Mouse (Mus musculus) frontal cortex, adult (tissue): ENCODE measurements around the gene Gm42791.

Experiments used
- ATAC-seq: cut with Nextera tagmentation; 2 replicates; pipeline ENCODE4 v1.9.2; 2017; ENCODE audit warnings: mild to moderate bottlenecking, moderate library complexity, mixed read lengths; ENCODE audit not compliant: low TSS enrichment

Gene Gm42791

GRCm38 (mm10) chr5:148954314-148955060 is 40.5 kb downstream of the Gm42791 start:
- ATAC-seq = 0 out of 2 replicates have a peak, but pooled peaks have one; percentile 41

GRCm38 (mm10) chr5:148953098-148953497 is 41.8 kb downstream of the Gm42791 start:
- no peak for ATAC-seq

DNA sequence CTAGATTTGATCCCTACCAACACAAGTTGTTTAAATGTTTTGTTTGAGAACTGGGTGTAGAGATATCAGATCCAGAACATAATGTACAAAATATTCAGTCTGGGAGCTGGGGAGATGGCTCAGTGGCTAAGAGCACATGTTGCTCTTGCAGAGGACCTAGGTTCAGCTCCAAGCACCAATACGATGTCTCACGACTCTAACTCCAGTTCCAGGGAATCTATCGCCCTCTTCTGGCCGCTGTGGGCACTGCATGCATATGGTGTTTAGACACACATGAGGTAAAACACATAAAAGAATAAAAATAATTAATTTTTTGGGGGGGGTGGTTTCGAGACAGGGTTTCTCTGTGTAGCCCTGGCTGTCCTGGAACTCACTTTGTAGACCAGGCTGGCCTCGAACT is 42.5 kb downstream of the Gm42791 start:
- no peak for ATAC-seq

- no peak for ATAC-seq
These were observed 43.6 kb downstream of the Gm42791 start for GRCm38 (mm10) chr5:148951360-148951759.

DNA sequence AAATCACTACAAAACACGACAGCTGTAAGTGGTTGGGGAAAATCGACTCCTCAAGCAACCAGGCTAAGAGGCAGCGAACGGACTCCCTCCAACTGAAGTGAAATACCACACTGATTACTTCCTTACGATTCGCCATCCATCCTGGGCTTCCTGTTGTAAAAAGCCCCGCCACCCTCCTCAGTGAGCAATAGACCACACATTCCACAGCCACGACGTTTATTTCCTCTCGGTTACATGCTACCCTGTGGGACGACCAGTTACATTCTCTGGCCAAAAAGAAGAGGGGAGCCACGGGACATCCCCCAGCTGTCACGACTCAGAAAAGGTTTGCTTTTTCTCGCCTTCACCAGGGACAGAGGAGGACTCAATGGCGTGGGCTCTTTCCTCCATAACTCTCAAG is 44.9 kb downstream of the Gm42791 start:
- ATAC-seq = no peak; the same call in 1 of the 2 replicates

DNA sequence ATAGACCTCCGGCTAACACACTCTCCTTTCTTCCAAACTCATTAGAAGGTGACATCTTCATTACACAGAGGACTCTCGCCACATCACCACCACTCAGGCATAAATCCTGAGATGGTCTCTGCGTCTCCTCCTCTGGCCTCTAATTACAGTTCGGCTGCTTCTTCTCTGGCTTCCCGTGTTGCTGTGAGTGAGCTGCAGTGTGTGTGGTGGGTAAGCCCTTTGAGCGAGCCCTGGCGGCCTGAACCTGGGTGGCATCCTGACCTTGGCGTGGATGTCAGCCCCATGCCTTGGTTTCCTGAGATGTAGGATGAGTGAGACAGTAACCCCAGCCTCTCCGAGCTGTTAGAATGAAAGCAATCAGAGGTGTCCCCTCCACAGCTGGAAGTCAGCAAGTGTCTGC is 46.4 kb downstream of the Gm42791 start:
- ATAC-seq = no peak

- no peak for ATAC-seq
These were observed 47.5 kb downstream of the Gm42791 start for GRCm38 (mm10) chr5:148947412-148947811.

GRCm38 (mm10) chr5:148946787-148947186 is 48.2 kb downstream of the Gm42791 start:
- ATAC-seq = no peak

- no peak for ATAC-seq
These were observed 49.2 kb downstream of the Gm42791 start for GRCm38 (mm10) chr5:148945735-148946134.

DNA sequence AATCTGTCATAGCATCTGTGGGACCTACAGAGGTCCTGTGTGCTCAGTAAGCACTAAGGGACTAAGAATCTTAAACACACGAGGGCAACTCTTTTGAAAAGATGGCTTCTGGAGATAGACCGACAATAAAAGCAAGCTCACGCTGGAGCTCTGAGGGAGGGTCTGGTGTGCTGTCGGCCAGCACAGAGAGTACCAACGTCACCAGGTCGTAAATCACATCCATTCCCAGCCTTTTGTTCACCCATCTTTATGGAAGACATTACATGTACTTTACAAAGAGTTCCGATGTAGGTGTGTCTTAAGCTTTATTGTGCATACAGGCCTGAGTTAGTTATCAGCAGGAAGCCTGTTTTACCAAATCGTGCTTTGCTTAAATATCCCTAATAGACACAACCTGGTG is 50.9 kb downstream of the Gm42791 start:
- no peak for ATAC-seq

DNA sequence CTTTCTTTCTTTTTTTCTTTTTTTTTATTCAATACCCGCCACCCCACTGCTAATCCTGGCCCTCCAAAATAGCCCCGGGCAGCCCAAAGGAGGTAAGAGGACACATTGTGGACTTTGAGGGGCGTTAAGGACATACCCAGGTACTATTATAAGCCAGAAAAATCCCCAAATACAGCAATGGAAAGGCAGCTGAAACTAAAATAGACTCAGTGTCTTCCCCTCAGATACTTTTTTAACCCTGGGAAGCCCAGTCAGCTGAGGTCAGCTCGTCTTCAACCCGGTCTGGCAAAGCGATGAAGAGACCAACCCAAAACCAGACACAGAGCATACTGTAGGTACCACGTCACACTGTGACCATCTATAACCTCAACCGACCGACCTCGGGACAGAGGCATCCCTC is 51.5 kb downstream of the Gm42791 start:
- ATAC-seq = no peak

GRCm38 (mm10) chr5:148942957-148943356 is 52.0 kb downstream of the Gm42791 start:
- ATAC-seq = no peak

GRCm38 (mm10) chr5:148942305-148942704 is 52.6 kb downstream of the Gm42791 start:
- ATAC-seq = no peak

DNA sequence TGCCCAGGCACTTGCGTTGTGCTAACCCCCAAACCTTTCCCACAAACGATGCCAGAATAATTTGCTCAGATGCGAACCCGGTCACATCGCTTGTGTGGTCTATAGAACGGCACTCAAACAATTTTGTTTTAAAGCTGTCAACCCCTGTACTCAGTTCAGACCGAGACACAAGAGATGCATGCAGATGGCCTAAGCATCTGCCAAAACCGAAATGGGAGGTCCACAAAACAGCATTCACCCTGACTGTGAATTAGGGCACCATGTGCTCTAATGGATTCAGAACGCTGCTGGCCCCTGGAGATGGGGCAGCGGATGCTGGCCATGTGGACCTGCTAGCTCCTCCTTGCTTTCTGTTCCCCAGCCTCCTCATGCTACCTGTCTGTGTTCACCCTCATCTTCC is 53.1 kb downstream of the Gm42791 start:
- ATAC-seq = no peak

DNA sequence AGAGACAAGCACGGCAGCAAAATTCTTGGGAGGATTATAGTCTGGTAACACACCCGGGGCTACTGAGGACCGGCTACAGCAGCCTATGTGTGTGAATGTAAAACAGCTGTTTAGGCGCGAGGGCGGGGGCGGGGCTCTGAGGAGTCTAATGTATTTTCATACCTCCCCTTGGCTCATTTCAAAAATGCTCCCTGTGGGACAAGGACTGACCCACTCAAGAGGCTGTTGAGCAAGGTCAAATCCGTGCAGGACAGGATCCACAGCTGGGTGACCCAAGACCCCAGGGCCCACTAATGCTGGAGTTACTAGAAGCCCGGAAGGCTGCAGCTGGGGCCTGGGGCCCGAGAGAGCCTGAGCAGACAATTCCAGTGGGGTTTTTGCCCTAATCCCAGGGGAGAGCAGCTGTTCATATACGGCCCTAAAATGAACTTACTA is 55.0 kb downstream of the Gm42791 start:
- ATAC-seq = no peak

DNA sequence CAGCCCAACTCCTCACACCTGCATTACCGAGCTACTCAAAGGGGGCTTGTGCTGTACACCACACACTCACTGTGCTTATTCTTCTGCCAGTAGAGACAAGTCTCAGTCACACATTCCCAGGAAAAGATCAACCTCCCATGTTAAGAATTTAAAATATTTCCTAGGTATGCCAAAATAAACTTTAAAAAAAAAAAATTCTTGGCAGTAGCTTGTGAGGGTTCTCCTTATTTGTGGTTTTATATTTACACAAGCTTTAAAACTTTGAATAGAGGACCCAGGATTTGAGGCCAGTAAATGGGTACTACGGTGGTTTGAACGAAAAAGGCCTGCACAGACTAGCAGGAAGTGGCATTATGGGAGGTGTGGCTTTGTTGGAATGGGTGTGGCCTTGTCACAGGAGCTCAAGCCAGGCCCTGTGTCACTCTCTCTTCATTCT is 58.4 kb downstream of the Gm42791 start:
- ATAC-seq = no peak

DNA sequence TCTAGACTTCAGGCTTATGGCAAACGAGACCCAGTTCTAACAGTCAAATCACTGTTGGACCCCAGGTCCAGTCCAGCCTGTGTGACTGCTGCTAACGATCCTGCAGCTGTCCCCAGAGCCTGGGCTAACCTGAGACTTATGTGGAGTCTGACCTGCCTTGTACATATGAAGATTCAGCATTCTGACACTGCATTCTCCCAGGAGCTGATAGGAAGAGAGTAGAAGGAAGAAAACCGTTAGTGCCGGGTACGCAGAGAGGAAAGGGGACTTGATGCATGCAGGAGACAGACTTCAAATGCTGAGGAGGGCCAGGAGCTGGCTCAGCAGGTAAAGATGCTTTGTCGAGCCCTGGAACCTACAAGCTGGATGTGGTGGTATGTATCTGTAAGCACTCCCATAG is 59.1 kb downstream of the Gm42791 start:
- ATAC-seq = no peak

GRCm38 (mm10) chr5:148935071-148935821 is 59.7 kb downstream of the Gm42791 start:
- no peak for ATAC-seq

DNA sequence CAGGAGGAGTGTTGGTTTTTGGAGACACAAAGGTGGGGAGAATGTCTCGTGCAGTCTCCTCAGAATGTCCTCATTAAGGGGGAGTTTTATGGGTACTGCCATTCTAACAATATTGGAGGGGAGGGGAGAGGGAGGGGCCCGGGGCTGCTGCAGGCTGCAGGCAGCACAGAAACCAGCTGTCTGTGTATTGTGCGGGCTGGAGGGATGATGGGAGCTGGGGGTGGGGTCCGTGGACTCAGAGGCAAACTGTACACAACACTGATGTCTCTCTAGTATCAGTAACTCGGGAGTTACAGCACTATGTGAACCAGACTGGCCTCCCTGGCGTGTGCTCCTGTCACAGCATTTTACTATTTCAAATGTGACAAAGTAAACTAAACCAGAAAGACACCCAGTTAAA is 60.5 kb downstream of the Gm42791 start:
- no peak for ATAC-seq

DNA sequence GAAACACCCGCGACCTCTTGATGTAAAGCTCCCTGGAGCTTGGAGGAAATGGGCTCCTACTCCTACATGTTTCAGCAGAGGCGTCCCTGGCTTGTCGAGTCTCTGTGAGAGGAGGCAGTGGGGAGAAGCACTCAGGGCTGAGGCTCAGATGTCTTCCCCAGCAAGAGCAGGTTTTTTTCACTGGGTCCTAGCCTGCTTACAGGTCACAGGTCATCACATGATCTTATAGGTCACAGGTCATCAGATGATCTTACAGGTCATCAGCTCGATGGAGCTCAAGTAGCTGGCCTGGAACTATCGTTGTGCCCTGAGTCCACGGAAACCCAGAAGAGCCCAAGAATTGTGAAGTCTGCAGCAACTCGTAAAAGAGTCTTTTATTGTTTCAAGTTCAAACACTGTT is 61.2 kb downstream of the Gm42791 start:
- ATAC-seq = no peak

DNA sequence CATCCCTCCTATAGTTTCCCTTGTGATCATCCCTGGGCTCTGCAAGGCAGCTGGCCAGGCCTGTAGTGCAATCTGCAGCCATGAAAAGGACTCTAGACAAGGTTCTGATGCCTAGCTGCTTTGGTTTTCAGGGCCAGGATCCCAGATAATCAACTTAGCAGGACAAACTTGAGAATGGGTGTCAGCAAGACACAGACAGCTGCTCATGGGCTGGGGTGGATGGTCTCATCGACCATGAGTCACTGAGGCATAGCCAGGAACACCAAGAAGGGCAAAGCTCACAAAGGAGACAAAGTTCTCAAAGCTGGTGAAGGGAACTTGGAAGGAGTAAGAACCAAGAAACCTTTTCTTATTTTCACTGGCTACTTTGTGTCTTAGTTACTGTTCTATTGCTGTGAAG is 63.6 kb downstream of the Gm42791 start:
- no peak for ATAC-seq

- ATAC-seq = peak; percentile 73
These were observed 65.9 kb downstream of the Gm42791 start, which contains the start of gene Katnal1 for GRCm38 (mm10) chr5:148929116-148929449. Gene Katnal1 (minus strand): TSS chr5:148929320.
